Mouse (Mus musculus): ENCODE data around the gene Kcnip4.

Kcnip4 gene

GRCm38 (mm10) chr5:48864268-48864967 is 660.3 kb downstream of the Kcnip4 start:
- no peak for DNase-seq

GRCm38 (mm10) chr5:48840971-48841370 is 683.7 kb downstream of the Kcnip4 start:
- DNase-seq, result no peak

GRCm38 (mm10) chr5:48795526-48795925 is 729.2 kb downstream of the Kcnip4 start:
- DNase-seq, result no peak

- no peak for DNase-seq
Measured at GRCm38 (mm10) chr5:48779376-48779775, 745.3 kb downstream of the Kcnip4 start.

GRCm38 (mm10) chr5:48748613-48749012 is 776.1 kb downstream of the Kcnip4 start:
- no peak for DNase-seq

- no peak for DNase-seq
Measured at GRCm38 (mm10) chr5:48737640-48738039, 787.1 kb downstream of the Kcnip4 start.

- no peak for DNase-seq
Measured at GRCm38 (mm10) chr5:48718166-48718565, 806.5 kb downstream of the Kcnip4 start.

- DNase-seq, result no peak
Measured at GRCm38 (mm10) chr5:48705997-48706396, 818.7 kb downstream of the Kcnip4 start.

- DNase-seq, result no peak
Measured at GRCm38 (mm10) chr5:48687068-48687467, 837.6 kb downstream of the Kcnip4 start.

- no peak for DNase-seq
Measured at GRCm38 (mm10) chr5:48679733-48680595, 844.7 kb downstream of the Kcnip4 start.

- no peak for DNase-seq
Measured at GRCm38 (mm10) chr5:48662504-48662903, 862.2 kb downstream of the Kcnip4 start.

GRCm38 (mm10) chr5:48659975-48660374 is 864.7 kb downstream of the Kcnip4 start:
- no peak for DNase-seq

- no peak for DNase-seq
Measured at GRCm38 (mm10) chr5:48650496-48650895, 874.2 kb downstream of the Kcnip4 start.

GRCm38 (mm10) chr5:48636675-48637074 is 888.0 kb downstream of the Kcnip4 start:
- no peak for DNase-seq

- DNase-seq, result no peak
Measured at GRCm38 (mm10) chr5:48633631-48634030, 891.1 kb downstream of the Kcnip4 start.

GRCm38 (mm10) chr5:48623370-48623769 is 901.3 kb downstream of the Kcnip4 start:
- no peak for DNase-seq

GRCm38 (mm10) chr5:48606916-48607315 is 917.8 kb downstream of the Kcnip4 start:
- no peak for DNase-seq

GRCm38 (mm10) chr5:48606281-48606680 is 918.4 kb downstream of the Kcnip4 start:
- no peak for DNase-seq

GRCm38 (mm10) chr5:48599481-48600040 is 925.1 kb downstream of the Kcnip4 start:
- no peak for DNase-seq

- no peak for DNase-seq
Measured at GRCm38 (mm10) chr5:48588014-48588413, 936.7 kb downstream of the Kcnip4 start.

GRCm38 (mm10) chr5:48583431-48583830 is 941.3 kb downstream of the Kcnip4 start:
- DNase-seq, result no peak

GRCm38 (mm10) chr5:48563996-48564587 is 960.6 kb downstream of the Kcnip4 start:
- no peak for DNase-seq

- no peak for DNase-seq
Measured at GRCm38 (mm10) chr5:48551753-48552152, 973.0 kb downstream of the Kcnip4 start.

Measured in kidney, adult 18-20 months (tissue).